Mouse (Mus musculus) layer of hippocampus, postnatal 25 days (tissue): Measurements from ENCODE around the gene Nelfb. TPM values are rescaled to one million over a fixed set of nuclear protein-coding genes. Genes with fewer than 3 reads are reported as not detected.
A peak's percentile ranks its signal among the peaks of the same experiment; 100 is the strongest.

ENCODE experiments used
- DNase-seq, 2 experiments: peaks; one replicate each; pipeline ENCODE4 v3.0.0; 2022; ENCODE audit warnings: mixed read lengths in 2 of 2, low spot score in 1 of 2; ENCODE audit errors: extremely low spot score in 1 of 2
- total RNA-seq, 2 experiments: library from RNA; stranded (reverse); gene quantifications; 2 replicates each; pipeline ENCODE4 v1.2.3; 2021

Gene Nelfb
- total RNA-seq, 2 experiments from 2014 or later, result 55.8 to 58.9 TPM

DNA sequence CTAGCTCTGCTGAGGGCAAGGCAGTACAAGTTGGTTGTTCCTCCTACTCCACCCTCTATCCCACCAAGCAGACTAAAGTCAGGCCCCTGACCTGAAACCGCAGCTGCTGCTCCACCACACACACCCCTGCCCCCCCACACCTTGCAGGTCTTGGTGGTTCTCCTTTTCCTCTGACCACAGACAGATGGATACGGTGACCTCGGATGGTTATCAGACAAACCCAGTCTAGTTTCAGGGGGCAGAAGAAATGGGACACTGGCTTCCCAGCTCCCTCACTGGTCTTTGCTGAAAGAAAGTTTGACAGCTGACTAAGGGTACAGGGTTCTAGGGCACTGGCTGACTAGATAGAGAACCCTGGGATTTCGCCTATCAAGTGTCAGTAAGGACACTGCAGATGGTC, 22.1 kb upstream of the Nelfb start:
- DNase-seq, result no peak

DNA sequence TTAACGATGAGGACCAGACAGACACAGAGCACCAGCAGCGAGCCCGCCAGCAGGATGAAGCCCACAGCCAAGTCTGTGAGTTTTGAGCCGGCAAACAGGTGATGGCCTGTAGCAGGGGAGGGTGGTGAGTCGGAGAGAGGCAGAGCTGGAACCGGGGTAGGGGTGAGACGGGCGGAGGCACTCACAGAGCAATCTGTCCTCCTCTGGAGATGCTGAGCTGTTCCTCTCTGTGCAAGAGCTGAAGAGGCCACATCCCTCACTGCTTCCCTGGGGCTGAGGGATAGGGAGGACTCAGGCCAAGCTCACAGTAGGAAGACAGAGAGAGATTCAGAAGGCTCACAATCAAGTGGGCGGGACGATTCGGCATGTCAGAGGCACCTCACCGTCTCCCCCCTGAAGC, 19.7 kb upstream of the Nelfb start:
- DNase-seq, result no peak

DNA sequence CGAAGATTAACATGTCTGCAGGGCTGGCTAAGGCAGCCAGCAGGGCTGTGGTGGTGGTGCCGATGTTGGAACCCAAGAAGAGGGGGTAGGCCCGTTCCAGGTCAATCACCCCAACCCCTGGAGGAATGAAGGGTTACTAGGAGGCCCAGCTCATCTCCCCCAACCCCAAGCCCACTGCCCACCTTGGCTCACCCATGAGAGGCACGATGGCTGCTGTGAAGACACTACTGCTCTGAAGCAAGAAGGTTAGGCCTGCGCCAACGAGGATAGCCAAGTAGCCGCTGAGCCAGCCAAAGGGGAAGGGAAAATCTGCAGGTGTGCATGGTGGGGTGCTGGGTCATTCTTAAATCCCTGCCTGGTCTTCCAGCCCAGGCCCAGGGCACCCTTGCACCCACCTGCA, 19.3 kb upstream of the Nelfb start:
- no peak for DNase-seq

DNA sequence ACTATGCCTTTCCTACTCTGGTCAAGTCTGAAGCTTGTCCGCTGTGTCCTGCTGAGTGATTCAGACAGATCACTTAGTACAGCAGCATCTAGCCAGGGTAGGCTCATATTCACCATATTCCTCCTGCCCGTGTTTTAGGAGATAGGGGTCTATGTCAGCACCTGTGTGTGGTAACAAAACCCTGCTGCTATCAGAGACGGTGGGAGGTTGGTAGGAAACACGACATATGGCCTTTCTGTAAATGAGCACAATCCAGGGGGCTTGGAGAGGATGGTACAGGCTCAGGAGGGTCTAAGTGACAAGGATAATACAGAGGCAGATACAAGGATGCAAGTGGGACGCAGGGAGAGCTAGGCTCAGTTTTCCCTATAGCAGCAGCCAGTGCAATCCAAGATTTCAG, 18.3 kb upstream of the Nelfb start:
- no peak for DNase-seq

DNA sequence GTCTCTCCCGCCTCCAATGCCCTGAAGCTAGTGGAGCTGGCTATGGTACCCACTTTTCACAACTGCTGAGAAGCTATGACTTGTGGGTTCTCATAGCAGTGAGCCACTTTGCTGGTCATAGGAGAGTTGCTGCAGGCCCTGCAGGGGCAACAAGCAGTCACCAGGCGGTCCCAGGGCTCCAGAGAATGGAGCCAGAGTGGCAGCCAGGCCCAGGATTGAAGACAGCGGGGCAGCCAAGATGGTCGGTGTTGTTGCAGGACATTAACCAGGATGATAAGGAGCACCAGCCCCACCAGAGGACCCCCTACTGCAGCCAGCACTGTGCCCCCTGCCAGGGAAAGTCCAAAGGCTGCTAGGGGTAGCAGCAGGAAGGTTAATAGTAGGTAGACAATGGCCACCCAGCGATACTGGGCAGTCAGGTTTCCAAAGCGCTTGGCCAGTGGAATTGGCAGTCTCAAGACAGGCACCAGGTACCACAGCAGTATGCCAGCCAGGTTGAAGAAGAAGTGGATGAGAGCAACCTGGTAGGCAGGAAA, 17.8 kb upstream of the Nelfb start:
- DNase-seq, result no peak

DNA sequence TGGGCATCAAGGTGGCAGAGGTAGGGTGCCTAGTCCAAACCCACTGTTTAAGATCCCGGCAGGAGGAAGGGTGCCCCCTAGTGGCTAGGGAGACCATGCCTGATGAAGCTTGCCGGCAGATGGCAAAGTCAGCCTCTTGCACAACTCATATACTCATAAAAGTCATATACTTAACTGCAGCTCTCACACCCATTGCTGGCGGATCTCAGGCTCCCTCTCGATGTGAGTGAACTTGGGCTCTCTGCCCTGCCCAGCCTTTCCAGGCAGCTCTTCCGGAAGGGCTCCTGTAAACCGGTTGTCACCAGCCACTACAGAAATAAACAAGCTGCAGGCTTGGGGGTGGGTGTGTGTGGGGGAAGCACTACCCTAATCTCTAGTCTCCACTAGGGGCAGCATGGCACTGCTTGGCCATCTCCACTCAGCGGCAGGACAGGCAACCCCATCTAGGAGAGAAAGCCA, 17.2 kb upstream of the Nelfb start:
- peak; percentile 65 to 88 for DNase-seq

DNA sequence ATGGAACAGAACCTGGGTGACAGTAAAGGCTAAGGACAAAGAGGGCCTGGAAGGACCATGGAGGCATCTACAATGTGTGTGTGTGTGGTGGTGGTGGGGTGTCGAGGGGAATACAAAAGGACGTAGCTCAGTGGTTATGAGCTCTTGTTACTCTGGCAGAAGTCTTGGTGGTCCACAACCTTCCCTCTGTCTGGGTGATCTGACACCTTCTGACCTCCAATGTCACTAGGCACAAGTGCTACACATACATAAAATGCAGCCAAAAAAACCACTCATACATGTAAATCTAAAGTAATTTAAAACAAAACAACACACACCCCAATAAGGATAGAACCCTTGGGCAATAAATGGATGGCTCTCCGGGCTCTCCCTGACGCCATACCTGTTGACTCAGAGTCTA, 16.1 kb upstream of the Nelfb start:
- no peak for DNase-seq

DNA sequence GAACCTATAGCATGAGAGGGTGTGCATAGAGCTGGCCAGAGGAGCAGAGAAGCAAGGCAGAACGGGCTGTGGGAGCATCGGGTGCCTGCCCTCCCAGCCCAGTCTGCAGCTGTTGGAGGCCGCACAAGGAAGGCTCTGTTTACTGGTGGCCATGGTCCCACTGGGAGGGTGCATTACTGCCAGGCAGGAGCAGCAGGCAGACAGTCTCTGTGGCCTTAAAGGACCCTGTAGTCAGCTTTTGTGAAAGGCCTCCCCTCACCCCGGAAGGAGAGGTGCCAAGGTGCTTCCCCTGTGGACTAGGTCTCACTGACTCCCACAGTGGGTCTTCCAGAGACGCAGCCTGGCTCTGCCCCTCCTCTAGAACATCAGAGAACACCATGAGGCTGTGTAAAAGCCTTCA, 15.6 kb upstream of the Nelfb start:
- peak in 1 of 2 experiments; percentile 26 for DNase-seq

DNA sequence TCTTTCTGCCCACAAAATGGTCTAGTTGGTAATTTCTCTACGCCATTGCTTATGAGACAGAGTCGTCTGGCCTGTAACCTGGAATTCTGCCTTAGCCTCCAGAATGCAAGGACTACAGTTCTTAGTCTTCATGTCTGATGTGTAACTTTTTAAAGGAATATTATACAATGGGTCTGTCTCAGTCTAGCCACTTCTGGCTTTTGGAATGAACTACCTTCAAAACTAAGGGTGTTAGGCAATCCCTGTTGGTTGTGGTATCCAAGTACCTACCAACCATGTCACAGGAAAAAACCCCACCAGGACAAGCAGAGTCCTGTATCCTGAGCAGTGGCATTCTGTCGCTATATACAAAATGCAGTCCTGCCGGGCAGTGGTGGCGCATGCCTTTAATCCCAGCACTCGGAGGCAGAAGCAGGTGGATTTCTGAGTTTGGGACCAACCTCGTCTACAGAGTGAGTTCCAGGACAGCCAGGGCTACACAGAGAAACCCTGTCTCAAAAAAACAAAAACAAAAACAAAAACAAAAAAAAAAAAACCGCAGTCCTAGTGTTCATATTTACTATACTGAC, 14.6 kb upstream of the Nelfb start:
- no peak for DNase-seq

DNA sequence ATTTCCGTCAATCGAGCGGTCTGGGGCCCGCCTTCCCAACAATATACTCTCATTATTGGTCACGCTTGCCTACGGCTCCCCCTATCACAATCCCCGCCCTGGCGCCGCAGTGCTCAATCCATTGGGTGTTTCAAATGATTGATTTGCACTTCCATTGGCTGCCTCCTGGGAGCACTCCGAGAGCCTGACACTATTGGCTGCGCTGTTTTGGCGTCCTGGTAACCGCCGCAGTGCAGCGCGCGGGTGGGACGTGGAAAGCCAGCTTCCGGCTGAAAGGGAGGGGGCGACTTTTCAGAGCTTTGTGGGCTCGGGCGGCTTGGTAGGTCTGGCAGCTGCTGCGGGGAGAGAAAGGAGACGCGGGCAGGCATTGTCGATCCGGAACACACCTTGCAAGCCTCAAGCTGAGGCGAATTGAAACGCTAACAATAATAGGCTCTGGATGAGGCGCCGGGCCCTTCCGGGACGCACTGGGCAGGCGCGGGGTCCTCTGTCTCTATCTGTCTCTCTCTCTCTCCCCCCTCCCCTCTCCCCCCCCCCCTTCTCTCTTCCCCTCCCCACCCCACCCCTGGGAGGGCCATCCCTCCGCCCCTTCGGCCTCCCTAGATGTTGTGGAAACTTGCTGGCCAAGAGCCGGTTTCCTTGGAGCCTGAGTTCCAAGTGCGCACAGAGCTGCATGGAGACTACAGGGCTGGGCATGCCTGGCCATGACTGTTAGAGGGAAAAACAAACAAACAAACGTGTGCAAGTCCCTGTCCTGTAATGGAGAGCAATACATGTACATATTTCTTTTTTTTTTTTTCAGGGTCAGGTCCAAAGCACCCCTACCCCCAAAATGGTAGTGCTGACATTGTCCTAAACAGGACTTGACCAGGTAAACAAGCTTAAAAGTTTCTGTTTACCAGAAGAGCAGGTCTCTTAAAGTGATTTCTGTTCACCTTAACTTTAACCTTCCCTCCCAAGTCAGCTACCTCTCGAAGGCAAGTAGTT, 13.8 kb upstream of the Nelfb start:
- DNase-seq, result peak; percentile 81 to 92

DNA sequence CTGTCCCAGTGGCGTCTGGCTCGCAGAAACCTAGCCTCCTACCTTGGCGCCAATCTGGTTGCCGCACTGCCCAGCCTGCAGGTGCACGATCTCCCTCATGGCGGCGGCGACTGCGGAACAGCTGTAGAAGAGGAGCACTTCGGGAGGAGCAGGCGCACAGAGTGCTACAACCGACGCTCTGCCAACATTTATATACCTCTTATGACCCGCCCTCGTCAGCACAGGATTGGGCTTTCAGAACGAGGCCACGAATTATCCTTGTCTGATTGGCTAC, 13.1 kb upstream of the Nelfb start, which contains the start of gene Tubb4b:
TSS of gene Tubb4b (minus strand) at position 211 of the 274 bp plus-strand sequence.
- peak in 1 of 2 experiments; percentile 81 for DNase-seq

DNA sequence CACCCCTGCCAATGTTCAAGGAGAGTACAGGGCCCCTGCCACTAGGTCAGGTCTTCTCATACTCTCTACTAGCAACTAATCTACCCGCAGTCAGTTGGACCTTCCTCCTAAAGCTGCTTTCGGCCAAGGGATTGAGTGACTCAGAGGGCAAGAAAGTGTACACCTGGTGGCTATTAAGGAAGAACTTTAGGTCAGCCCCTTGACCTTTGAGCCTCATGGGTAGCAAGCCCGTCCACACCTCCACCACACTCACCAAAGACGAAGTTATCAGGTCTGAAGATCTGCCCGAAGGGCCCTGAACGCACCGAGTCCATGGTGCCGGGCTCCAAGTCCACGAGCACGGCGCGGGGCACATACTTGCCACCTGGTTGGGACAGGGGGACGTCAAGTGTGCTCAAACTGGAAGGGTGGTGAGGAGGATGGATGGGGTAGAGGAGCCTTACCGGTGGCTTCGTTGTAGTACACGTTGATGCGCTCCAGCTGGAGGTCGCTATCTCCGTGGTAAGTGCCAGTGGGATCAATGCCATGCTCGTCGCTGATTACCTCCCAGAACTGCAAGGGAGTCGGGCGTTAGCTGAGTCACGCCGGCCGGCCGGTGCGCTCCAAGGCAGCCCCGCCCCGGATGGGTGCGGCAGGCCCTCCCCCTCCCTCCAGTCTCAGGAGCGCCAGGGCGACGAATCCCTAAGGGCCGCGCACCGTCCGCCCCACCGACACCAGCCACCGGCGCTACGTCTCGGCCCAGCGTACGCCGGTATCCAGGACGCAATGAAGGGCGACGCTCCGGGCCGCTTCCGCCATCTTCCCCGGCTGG, 12.6 kb upstream of the Nelfb start:
- DNase-seq, result peak in 1 of 2 experiments; percentile 47

DNA sequence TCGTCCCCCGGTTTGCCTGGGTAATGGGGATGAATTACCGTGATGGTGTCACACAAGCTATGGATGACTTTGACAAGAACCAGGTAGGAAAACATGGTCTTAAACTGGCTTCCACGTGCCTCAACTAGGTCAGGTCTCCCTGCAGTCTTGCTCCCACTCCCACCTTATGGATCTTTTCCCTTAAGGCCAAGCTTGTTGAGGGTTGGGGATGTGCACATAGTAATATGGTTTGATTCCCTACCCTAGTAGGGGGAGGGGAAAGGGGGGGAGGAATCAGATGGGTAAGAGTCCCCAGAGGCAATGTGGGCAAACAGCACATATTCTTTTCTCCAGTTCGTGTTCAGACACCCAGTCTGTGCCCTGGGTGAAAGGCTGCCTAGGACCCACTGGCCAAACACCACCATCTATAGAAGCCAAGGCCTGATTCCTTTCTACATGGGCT, 10.1 kb upstream of the Nelfb start:
- no peak for DNase-seq

DNA sequence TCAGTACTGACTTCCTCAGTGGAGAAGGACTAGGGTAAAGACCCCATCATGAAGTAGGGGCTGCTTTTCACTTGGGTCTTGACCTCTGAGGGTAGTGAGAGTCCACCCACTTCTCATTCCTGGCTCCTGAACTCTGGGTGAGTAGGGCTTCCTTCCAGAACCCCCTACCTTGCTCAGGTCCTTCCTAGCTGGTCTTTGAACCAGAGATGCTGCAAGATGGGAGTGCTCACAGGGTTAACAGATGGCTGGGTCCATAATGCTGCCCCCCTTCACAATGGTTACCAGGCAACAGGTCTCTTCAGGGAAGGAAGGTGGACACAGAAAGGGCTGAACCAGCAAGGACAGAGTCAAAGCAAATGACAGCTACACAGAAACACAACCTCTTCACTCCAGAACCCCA, 7.2 kb upstream of the Nelfb start, which contains the start of gene Fam166a:
TSS of gene Fam166a (plus strand) at position 301 of the 400 bp plus-strand sequence.
- DNase-seq, result no peak

DNA sequence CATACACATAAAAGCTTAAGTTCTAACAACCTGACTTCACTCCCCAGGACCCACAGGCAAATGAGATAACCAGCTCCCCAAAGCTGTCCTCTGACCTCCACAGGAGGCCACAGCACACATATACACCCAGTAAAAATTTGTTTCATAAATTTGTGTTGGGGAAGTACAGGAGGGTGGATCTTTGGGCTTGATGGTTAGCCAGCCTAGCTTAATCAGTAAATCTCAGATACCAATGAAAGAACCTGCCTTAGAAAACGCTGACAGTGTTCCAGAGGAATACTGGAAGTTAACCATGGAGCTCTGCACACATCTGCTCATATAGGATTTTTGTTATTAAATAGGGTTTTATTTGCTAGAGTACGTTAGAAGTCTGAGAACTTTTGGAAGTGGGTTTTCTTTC, 6.4 kb upstream of the Nelfb start:
- no peak for DNase-seq

DNA sequence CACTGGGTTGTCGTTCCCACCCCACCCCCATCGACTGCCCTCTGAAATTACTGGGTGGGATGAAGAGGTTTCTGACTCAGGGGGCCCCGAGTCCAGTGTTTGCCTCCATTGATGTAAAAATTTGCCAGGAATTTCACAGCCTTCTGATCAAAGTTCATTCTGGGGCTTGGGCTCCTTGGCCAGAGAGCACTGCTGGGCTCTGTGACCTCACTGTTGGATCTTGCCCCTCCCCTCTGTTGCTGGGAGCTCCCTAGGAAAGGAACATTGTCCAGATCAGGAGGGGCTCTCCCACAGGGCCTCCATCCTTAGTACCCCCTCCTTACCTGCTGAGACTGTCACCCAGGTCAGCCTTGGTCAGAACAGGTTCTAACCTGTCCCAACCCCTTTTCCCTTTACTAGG, 3.2 kb upstream of the Nelfb start, which contains the start of gene Stpg3:
TSS of gene Stpg3 (minus strand) at position 194 of the 400 bp plus-strand sequence.
- no peak for DNase-seq

DNA sequence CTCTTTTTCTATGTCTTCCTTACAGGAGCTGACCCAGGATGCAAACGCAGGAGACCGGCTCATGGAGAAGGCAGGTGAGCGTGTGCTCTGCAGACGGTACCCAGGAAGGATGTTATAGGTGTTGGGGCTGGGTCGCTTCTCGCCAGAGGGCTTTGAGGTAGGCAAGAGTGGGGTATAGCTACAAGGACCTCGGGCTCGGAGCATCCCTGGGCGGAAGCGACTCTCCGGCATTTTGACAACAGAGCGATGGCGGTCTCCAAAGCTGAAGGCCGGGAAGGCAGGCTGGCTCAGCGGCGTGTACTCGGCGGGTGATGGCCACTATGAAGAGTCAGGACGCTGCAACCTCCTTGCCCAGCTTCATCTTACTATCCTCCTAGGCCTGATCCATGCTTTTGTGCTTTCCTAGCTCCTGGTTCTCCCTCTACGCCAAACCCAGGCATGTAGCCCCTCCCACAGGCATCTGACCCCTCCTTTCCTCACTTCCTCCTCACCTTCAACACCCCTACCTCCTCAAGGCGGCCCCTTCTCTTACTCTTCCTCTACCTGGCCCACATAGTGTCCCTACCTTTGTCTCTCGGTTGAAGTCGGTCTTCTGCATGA, 2.1 kb upstream of the Nelfb start:
- no peak for DNase-seq

DNA sequence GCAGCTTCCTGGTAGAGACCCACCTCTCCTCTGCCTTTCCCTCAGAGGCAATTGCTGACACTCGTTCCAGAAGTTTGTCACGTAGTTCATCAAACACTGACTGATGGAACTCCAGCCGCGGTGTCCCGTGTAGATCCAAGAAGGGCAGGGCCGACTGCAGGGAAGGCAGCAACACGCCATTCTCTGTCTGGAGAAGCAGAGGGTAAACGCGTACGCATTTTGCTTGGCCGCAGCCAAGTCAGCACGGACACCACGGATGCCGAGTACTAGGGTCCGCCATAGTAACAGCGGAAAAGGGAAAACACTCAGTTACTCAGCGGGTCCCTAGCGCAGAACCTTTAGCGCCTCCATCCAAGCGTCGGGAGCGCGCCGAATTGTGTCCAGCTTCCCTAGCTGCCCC, 603 bp downstream of the Nelfb start:
- DNase-seq, result peak in 1 of 2 experiments; percentile 16

DNA sequence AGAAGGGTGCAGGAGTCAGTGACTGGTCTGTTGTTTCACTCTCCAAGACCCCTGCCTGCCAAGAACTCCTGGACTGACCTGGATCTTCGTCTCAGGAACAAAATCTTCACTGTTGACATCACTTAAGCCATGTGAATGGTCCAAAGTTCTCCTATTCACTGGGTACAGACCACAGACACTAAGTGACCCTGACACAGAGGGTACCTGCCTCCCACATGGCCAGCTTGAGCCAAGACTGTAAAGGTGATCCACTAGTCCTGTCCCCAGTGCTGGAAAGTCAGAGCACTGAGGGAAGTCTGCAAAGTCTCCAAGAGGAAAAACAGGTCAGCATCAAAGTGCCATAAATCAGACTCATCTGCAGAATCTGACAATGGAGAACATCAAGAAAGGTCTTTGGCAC, 3.7 kb downstream of the Nelfb start:
- DNase-seq, result no peak

DNA sequence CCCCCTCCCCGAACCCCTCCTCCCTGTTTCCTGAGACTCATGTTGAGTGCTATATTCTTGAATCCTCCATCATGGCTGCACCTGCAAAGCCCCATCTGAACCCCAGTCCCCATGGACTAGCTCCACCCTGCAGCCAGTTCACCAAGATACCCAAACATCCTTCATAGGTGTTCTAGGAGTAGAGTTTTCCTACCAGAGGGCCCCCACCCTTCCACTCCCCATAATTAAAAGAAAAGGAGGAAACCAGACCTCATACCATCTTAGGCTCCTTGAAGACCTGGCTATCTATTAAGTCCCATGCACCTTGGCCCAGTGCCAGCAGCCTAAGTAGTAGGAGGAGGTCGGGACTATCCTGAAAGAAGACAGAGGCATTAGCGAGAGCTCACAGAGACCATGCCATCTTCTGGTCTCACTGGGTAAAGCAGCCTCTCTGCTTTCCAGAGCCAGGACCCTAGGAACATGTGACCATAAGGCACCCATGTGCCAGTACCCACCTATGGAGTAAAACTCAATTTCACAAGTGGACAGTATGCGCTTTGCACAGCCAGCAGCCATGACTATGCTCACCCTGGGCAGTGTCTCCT, 7.6 kb downstream of the Nelfb start:
- no peak for DNase-seq
